Mouse (Mus musculus) liver (tissue): ENCODE results near the gene Erp29.

Source experiments
- DNase-seq: peaks from one replicate; pipeline ENCODE4 v3.0.0-alpha.2; 2020; ENCODE audit warnings: mixed read lengths

Erp29 gene

DNA sequence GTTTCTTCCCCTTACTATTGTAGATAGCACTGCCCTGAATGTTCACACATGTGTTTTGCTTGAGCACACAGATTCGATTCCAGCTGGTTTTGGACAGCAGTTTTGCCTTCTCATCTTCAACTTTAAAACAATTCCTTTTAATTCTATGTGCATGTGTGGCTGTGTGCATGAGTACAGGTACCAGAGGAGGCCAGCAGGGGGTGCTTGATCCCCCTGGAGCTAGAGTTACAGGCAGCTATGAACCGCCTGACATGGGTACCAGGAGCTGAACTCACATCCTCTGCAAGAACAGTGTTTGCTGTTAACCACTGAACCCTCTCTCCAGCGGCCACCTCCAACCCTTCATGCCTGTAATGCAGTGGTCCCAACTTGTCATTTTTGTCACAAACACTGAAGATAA, 3.9 kb downstream of the Erp29 start:
- DNase-seq = peak; percentile 37

DNA sequence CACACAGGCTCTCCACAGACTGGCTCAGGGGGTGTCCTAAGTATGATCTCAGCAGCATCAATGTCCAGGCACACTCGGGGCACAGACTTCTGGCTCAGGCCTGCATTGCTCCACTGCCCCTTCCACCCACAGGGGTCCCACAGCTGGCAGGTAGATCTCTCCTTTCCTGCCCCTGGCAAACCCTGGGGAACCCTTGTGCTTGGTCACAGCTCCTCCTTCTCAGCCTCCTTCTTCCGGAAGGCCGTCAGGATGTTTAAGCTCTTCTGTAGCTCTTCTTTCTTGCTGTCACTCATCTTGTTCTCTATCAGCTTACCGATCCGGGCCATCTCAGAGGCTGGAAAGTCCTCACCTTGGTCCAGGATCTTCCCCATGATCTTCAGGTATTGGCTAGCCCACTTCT, 7.4 kb downstream of the Erp29 start:
- no peak for DNase-seq

DNA sequence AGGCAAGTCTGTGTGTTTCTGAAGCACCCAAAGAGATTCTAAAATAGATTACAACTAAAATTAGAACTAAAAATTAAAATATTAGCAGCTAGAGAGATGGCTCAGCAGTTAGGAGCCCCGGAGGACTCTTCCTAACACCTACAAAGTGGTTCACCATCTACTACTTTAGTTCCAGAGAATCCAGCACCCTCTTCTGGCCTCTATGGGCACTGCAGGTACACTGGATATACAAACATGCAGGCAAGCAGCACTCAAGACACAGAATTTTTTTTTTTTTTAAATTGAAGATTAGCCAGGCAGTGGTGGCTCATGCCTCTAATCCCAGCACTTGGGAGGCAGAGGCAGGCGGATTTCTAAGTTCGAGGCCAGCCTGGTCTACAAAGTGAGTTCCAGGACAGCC, 8.8 kb downstream of the Erp29 start:
- peak; percentile 72 for DNase-seq

DNA sequence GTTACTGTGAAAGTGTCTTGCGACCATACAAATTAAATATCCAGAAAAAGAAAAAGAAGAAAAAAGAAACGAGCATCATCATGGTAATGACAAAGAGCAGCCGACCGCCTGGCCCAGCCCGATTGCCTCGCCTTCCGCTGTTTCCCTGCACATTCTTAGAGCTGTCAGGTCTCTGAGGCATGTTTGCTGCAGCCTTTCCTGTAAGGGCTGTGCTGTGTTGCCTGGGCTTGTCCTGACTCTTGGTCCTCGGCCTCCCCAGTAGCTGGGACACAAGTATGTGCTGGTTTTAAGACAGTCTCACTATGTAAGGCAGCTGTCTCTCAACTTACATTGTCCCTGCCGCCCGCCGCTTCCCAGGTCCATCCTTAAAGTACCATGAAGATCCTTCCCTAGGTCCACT, 13.6 kb downstream of the Erp29 start:
- no peak for DNase-seq

DNA sequence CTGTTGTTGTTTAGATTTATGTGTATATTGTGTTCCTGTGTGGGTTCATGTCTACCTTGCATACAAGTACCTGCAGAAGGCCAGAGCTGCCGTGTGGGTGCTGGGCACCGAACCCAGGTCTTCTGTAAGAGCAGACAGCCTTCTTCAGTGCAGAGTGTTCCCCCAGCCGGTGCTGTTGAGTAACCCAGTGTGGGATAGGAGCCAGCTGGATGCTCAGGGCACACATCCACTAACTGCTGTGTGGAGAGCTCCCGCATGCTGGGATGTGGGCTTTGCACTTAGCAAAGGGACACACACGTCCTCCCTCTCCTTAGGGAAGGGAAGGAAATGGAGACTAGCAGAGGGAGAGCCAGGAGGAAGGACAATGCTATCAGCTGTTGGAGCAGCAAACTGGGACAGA, 14.2 kb downstream of the Erp29 start:
- DNase-seq = no peak

DNA sequence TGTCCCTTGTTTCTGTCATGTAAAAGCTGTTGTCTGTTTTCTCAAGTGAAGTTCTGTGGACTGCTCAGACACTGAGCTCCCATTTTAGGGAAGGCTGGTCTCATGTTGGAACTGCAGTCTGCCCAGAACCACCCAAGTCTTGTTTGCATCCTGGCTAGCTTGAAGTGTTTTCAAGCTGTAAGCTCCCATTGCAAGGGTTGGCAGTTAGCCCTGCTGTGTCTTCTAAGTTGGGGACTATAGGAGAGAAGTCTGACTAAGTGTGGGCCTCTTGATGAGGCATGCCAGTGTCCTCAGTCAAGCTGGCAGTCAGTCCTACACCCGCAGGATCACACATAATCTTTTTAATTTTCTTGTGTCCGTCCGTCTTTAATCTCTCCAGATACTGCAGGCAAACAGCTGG, 23.4 kb downstream of the Erp29 start:
- no peak for DNase-seq

DNA sequence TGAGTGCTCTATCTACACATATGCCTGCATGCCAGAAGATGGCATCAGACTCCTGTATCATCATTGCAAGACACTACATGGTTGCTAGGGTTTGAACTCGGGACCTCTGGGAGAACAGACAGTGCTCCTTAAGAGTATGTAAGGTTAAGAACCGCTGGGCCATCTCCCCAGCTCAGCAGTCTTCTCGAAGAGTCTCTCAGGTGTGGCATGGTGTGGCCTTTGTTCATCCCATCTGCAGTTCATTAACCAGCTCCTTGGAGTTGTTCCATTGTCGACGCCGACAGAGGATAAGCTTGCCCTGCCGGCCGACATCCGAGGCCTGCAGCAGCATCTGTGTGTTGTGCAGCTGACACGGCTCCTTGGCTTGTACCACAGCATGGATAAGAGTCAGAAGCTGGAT, 29.0 kb downstream of the Erp29 start:
- no peak for DNase-seq

DNA sequence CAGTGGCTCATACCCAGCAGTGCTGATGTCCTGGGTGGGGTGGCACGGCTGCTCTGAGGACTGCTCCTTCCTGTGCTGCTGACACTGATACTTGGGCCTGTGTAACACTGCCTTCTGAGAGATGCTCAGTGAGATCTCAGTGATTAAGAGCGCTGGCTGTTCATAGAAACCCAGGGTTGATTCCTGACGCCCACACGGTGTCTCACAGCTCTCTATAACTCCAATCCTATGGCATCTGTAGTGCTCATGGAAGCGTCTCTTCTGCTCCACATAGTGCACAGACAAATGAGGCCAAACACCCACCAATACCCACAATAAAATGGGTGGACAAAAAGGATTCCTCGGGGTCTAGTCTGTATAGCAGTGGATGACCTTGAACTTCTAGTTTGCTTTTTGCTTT, 29.5 kb downstream of the Erp29 start:
- DNase-seq = no peak

DNA sequence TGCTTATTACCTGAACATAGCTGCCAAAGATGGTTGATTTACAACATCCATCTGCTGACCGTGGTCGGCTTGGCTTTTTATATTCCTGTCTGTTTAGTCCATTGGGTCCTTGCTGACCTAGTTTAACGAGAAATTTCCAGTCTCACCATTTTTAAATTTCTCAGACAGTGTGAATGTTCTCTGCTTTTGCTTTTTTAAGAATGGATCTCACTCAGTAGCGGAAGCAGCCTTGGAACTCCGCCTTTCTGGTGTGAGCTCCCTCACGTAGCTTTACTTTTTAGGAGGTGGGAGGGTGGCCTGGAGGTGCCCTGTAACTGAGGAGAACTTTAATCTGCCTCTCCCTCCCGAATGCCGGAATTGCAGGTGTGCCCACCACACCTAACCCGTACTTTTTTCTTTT, 31.6 kb downstream of the Erp29 start:
- no peak for DNase-seq

DNA sequence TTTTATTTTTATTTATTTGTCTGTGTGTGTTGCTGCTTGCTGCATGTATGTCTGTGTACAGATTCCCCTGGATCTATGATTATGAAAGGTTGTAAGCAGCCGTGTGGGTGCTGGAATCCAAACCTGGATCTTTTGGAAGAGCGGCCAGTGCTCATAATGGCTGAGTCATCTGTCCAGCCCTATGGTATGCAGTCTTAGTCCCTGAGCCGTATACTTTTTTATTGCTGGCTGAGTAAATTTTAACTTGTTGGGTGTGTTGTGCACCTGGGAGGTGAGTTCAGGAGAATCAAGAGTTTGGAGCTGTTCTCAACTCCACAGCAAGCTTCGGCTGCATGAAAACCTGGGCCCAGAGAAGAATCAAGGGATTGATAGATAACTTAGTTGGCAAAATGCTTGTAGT, 41.3 kb downstream of the Erp29 start:
- DNase-seq = no peak

DNA sequence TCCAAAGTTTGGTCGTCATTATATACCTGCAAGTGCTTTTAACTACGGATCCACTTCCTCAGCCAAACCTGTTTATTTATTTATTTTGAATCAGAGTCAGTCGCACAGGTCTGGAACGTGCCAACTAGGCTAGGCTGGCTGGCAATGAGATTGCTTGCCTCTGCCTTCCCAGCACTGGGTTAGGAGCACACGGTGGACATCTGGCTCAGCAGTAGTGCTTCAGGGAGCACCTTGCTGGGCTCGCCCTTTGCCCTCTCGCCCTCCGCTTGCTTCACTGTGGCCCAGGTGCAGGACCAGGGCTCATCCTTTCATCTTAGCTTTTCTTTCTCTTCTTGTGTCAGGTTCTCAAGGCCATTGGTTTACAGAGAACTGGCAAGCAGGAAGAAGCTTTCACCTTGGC, 44.5 kb downstream of the Erp29 start:
- no peak for DNase-seq

DNA sequence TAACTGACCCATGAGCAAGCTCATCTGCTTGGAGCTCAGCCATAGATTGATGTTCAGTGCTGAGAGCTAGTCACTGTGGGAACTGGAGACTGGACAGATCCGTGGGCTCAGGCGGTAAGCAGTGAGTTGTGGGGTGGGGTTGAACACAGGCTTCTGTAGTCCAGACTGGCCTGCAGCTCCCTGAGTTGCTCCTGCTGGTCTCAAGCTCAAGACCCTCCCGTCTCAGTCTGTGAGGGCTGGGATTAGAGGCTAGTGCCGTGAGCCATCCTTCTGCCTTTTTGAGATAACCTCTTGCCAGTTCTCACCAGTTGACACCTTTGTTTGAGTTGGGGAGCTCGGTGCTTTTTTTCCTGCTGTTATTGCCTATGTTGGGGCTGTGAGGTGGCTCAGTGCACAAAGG, 51.5 kb downstream of the Erp29 start:
- no peak for DNase-seq

DNA sequence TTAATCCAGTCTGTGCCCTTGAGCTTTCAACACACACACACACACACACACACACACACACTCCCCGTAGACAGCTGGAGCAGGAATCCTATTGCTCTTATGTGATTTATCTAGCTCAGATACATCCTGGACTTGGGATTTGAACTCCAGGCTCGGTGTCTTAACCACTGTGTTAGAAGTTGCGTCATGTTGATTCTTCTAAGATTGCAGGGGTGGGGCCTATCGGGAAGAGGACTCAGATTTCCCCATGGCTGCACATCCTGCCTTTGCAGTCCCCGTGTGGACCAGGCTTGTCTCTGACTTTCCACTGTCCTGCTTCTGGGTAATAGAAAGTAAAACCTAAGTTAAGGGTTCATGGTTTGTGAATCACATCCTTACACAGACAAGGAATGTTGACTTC, 52.2 kb downstream of the Erp29 start:
- DNase-seq = no peak

DNA sequence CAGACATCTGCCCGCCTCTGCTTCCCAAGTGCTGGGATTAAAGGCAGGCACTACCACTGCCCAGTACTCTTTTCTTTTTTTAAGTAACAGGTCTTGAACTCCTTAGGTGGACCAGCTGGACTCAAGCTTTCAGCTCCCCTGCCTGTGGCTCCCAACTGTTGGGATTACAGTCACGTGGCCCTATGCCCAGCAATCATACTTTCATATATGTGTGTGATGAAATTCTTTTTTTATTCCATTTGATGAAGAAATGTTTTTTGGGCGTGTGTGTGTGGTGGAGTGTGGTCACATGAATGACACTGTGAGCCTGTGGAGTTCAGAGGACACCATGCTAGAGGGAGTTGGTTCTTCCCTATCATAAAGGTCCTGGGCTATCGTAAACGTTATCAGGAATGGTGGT, 52.8 kb downstream of the Erp29 start:
- no peak for DNase-seq

DNA sequence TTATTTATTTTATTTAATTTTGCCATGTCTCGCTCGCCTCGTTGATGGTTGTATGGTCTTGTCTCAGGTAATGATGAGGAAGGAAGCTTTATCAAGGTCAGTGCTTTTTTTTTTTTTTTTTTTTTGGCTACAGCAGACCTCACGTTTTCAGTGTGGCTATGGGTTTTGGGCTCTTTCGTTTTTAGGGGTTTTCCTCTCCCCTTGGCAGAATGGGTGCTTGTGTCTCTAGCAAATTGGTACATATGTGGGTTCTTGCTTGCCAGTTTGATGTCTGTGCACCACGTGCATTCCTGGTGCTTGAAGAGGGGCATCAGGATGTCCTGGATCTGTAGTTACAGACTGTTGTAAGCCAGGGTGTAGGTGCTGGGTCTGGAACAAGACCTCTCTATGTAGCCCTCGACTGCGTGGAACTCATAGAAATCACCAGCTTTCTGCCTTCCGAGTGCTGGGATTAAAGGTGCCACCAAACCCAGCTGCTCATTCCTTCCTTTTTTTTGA, 53.3 kb downstream of the Erp29 start:
- no peak for DNase-seq

DNA sequence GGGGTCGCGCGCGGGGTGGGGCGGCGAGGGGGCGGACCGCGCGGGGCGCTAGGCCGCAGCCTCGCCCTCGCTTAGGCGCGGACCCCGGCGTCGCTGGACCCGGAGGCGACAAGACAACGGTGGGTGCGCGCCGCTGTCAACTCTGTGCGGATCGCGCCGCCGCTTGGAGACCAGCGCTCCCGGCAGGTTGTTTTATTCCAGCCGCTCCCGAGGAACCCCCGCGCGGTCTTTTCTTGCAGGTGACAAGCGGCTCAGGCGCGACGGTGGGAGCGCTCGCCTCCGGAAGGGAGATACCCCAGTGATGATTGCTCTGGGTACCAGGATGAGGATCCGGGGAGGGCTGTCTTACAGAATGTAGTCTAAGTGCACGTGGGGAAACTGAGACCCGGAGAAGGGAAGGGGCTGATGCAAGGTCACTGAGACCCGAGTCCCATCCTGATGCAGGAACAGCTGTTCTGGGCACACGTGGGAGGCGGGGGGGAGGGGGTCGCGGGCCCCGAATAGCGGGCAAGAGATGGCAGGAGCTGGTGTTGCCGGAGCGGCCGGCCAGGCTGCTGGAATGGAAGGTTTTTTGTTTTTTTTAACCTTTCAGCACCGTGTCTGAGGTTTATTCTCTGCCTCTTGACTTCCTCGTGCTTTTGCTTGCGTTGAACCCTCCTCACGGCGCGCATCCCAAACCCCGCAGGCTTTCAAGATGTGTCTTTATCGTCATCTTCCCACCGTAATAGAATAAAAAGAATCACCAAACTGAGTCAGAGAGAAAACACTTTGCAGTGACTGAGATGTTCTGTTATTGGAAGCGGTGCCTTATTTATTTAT, 54.0 kb downstream of the Erp29 start:
- peak; percentile 29 for DNase-seq

DNA sequence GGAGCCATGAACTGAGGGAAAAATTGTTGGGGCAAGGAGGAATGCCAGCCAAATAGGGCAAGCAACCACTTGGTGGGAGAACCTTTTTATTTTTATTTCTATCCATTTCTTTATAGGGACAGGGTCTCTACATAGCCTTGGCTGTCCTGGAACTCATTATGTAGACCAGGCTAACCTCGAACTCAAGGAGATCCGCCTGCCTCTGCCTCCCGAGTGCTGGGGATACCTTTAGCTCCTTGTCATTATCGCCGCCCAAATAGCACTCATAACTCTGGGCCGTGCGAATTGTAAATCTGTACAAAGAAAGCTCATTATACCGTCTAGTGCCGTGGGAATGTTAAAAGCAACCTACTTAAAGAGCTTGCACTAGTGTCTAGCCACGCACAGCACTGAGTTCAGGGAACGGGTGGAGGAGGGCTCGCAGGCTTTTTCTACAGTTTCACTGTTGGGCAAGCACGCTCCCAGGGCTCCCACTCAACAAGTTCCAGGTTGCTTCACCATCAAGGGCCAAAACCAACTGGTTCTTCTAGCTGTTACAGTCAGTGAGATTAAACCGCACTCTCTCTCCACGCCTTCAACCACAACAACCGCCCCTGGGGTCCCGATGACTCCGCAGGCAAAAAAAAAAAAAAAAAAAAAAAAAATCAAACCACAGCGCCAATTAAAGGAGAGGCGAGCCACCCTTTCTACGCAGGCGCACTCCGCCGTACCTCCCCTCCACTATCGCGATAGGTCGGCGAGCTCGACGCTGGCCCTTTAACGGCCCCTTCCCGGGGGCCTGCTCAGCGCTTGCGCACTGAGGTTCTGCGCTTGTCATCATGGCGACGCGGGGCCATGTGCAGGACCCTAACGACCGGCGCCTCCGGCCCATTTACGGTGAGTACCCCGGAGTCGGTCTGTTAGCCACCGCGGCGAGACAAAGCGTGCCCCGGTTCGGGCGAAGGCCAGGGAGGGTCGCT, 54.8 kb downstream of the Erp29 start, which contains the start of gene Naa25:
Naa25 (plus strand) TSS at position 750 of the 959 bp plus-strand sequence.
- peak; percentile 97 for DNase-seq

DNA sequence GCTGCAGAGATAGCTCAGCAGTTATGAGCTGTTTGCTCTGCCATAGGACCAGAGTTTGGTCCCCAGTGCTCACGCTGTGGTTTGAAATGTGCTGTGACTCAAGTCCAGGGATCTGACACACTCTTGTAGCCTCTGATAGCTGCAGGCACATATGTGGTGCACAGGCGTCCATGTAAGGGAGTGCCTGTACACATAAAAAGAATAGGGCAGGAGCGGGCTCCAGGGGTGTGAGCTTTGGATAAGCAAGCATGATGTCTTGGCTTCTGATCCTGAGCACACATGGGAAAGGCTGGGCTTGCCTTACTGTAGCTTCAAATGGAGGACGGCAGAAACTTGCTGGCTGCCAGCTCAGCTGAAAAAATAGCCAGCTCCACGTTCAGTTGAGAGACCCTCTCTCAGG, 56.7 kb downstream of the Erp29 start:
- no peak for DNase-seq

DNA sequence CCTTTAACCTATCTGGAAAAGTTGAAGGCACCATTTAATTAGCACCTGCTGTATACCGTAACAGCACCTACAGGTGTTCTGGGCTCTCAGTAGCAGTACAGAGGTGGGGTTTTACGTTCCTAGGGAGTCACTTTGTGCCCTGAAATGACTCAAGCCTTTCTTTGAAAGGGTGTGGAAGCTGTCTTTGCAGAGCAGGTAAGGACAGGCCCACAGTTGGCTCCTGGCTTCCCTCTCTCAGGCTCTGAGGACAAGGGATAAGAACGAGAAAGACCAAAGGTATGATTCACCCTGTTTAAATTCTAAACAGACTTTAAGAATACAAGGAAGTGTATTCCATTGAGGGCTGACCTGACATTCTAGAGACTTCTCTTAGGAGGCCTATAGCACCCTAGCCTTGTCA, 58.9 kb downstream of the Erp29 start:
- DNase-seq = no peak

DNA sequence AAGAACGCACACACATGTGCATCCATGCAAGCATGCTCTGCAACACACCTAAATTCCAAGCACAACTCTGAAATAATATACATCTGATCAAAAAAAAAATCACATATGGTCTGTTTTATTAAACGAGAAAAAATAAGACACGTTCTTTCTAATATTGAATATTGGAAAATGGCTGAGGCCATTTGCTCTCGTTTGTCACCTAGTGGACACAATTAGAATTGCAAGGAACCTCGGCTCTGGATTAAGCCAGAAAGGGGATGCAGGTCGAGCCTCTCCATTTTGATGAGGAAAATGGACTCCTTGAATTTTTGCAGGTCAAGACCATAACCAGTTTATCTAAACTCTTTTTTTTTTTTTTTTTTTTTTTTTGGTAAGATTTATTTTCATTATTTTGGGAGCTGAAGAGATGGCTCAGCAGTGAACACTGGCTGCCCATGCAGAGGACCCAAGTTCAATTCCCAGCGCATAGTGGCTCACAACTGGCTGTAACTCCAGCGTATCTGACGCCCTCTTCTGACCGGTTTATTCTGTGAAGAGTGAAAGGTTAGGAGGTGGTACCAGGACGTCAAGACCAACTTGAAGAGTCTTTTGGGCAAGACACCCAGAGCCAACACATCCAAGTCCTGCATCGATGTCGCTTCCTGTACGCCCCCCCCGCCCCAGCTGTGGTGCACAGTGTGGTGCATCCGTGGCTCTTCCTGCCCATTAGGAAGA, 59.5 kb downstream of the Erp29 start:
- peak; percentile 46 for DNase-seq

DNA sequence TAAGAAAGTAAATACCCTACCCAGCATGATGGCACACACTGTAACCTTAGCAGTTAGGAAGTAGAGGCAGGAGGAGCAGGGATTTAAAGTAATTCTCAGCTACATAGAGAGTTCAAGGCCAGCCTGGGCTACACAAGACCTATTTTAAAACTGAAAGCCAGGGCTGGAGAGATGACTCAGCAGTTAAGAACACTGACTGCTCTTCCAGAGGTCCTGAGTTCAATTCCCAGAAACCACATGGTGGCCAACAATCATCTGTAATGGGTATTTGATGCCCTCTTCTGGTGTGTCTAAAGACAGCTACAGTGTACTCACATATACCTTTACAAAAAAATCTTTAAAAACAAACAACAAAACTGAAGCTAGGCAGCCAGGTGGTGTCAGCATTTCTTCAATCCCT, 62.6 kb downstream of the Erp29 start:
- no peak for DNase-seq

DNA sequence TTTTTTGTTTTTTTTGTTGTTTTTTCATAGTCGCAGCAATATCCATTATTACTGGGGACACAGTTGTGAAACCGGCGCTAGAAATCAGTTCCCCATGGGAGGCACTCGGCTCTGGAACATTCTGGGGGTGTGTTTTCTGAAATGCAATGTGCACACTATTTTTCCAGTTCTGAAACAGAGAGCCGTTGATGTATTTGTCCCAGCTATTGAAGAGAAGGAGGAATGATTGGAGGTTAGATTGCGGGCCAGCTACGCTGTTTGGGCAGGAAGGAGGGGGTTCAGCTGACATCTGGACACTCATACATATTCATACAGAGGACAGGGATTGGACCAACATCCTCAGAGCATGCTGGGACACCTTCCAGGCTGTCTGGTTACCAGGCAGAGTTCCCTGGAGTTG, 63.2 kb downstream of the Erp29 start:
- DNase-seq = no peak

DNA sequence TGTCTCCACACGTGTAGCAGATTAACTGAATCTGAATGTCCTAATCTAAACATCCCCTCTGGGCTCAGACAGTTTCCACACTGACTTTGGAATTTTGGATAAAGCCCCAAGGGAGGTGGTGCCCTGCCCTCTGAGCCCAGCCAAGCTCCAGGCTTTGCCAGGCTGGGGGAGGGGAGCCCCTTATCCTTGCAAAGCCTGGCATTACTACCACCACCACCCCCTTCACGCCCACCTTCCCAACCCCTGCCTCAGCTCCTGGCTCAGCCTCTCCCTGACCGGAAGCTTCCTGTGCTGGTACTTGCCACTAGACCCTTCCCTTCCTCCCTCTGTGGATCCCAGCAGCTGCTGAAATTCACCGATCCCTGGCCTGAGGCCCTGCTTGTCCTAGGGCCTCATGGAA, 65.2 kb downstream of the Erp29 start:
- no peak for DNase-seq
